Mouse (Mus musculus): ENCODE results near the gene Trip10. TPM values are rescaled to one million over a fixed set of nuclear protein-coding genes. Genes with fewer than 3 reads are reported as not detected.

Gene Trip10
- polyA plus RNA-seq, 1 experiment = 0.18 TPM

DNA sequence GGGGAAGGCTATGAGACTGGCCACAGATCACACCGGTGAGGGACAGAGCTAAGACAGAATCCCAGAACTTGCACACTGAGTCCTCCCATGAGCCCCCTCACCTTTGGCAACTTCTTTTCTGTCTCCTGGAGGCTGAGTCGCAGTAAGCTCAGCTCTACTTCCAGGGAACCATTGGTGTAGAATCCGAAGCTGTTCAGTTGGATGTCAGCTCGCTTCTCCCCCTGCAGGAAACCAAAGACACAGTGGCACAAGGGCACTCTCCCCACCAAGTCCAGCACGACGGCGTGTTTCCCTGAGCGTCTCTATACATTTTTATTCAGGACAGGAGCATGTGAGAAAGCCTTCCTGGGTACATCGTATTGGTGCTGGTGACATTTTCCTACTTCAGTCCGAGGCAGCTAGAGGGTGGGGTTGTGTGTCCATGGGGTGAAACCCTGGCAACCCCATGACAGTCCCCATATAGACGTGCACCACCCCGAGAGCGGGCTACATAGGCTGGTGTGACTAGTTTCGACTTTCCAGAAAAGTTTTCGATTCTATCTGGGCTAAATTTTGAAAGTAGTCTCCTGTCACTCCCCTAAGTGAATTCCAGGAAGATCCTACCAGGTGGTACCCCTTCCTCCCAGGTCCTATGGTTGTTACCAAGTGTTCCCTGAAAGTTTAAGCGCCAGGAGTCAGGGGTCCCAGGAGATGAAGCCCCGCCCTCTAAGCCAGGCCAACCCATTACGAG lies 2.4 kb upstream of the Trip10 start:
- peaks cover 34% of the 10 kb centered on the region for H3K36me3 ChIP-seq (ENCODE audit: control insufficient read depth)
- H3K4me1 ChIP-seq (ENCODE audit: control insufficient read depth) = peaks cover 54% of the 10 kb centered on the region
- no peaks in the 10 kb centered on the region for H3K9me3 ChIP-seq (ENCODE audit: control insufficient read depth, low read length)
- peaks cover 23% of the 10 kb centered on the region for H3K27me3 ChIP-seq (ENCODE audit: control insufficient read depth)
- peak overlapping the region; percentile 68 for H3K4me3 ChIP-seq (replicated peaks)
- TF ChIP-seq GATA1 (IDR thresholded peaks at IDR 0.05; ENCODE audit: low read length) (no peak), TAL1 (IDR thresholded peaks at IDR 0.05; ENCODE audit: low read length) (no peak)

DNA sequence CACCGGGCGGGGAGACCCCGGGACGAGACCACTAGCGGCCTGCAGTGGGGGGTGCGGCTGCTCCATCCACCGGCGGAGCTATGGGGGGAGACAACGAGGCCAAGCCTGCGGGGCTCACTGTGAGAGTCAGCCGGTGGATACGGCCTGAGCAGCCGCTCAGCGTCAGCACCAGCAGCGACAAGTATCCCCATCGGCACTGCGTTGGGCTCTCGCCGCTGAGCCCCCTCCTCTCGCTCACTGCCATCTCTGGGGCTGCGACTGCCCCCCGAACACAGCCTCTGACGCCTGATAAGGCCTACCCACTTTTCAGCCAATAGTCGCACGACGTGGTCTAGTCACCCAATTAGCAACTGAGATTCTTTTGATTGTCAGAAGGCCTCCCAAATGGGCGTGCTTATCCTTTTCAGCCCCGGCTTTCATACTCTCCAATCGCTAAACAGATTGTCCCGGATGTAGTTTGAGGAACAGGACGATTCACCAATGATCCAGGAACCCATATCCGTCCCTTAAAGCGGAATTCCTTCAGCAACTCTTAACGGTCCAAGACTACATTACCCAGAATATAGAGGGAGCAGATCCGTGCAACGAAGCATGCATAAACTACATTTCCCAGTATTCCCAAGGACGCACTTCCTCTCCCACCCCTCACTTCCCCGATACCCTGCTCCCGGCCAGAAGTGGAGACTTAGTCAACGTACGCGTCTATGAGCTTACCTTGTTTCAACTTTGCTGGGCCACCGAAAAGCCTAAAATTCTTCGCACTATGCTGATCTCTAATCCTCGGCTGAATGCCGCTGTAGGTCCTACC lies 1.7 kb upstream of the Trip10 start:
- H3K4me3 ChIP-seq (replicated peaks) = peak overlapping the region; percentile 68
- TF ChIP-seq GATA1 (IDR thresholded peaks at IDR 0.05; ENCODE audit: low read length) (peak; percentile 48; the same call in 1 of the 2 replicates), TAL1 (IDR thresholded peaks at IDR 0.05; ENCODE audit: low read length) (no peak)
- no peaks in the 10 kb centered on the region for H3K9me3 ChIP-seq (ENCODE audit: control insufficient read depth, low read length)
- H3K4me1 ChIP-seq (ENCODE audit: control insufficient read depth) = peaks cover 54% of the 10 kb centered on the region
- H3K36me3 ChIP-seq (ENCODE audit: control insufficient read depth) = peaks cover 28% of the 10 kb centered on the region
- H3K27me3 ChIP-seq (ENCODE audit: control insufficient read depth) = peaks cover 23% of the 10 kb centered on the region

- Histone ChIP-seq H3K9me3 (ENCODE audit: control insufficient read depth, low read length) (no peaks in the 10 kb centered on the region), H3K4me1 (ENCODE audit: control insufficient read depth) (peaks cover 54% of the 10 kb centered on the region), H3K36me3 (ENCODE audit: control insufficient read depth) (peaks cover 23% of the 10 kb centered on the region), H3K4me3 (replicated peaks) (peak within 1 kb of the TSS; percentile 68), H3K27me3 (ENCODE audit: control insufficient read depth) (peaks cover 23% of the 10 kb centered on the region)
- no peak for TF ChIP-seq TAL1 (IDR thresholded peaks at IDR 0.05; ENCODE audit: low read length)
- no peak for TF ChIP-seq GATA1 (IDR thresholded peaks at IDR 0.05; ENCODE audit: low read length)
Measured at GRCm38 (mm10) chr17:57248201-57248699, 1.0 kb upstream of the Trip10 start, which contains the start of gene Gpr108. Gene Gpr108, minus strand, starts transcription at chr17:57248446.

DNA sequence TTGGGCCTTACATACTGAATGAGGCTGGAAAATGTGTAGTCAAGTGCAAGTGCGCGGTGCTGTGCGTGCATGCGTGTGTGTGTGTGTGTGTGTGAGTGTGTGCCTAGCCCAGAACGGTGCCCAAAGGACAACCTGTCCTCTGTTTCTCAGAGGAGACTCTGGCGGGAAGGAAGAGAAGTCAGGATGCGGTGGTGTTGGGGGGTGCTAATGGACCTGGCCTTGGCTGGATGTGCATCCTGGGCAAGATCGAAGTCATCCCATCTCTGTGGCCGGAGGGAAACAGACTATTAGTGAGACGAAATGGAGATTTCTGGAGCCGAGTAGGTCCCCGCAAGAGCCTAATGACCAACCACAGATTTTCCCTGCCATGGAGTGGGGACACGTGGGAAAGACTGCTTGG lies 484 bp upstream of the Trip10 start:
- Histone ChIP-seq H3K4me3 (replicated peaks) (peak overlapping the region; percentile 68), H3K36me3 (ENCODE audit: control insufficient read depth) (peaks cover 25% of the 10 kb centered on the region), H3K9me3 (ENCODE audit: control insufficient read depth, low read length) (no peaks in the 10 kb centered on the region), H3K27me3 (ENCODE audit: control insufficient read depth) (peaks cover 23% of the 10 kb centered on the region), H3K4me1 (ENCODE audit: control insufficient read depth) (peaks cover 54% of the 10 kb centered on the region)
- TF ChIP-seq TAL1 (IDR thresholded peaks at IDR 0.05; ENCODE audit: low read length) (no peak), GATA1 (IDR thresholded peaks at IDR 0.05; ENCODE audit: low read length) (no peak)

GRCm38 (mm10) chr17:57250461-57251160 lies 1.4 kb downstream of the Trip10 start:
- no peak for TF ChIP-seq TAL1 (IDR thresholded peaks at IDR 0.05; ENCODE audit: low read length)
- no peak for TF ChIP-seq GATA1 (IDR thresholded peaks at IDR 0.05; ENCODE audit: low read length)
- H3K4me3 ChIP-seq (replicated peaks) = peak overlapping the region; percentile 68
- peaks cover 47% of the 10 kb centered on the region for H3K4me1 ChIP-seq (ENCODE audit: control insufficient read depth)
- H3K9me3 ChIP-seq (ENCODE audit: control insufficient read depth, low read length) = no peaks in the 10 kb centered on the region
- peaks cover 23% of the 10 kb centered on the region for H3K27me3 ChIP-seq (ENCODE audit: control insufficient read depth)
- peaks cover 9% of the 10 kb centered on the region for H3K36me3 ChIP-seq (ENCODE audit: control insufficient read depth)

GRCm38 (mm10) chr17:57251431-57251830 lies 2.2 kb downstream of the Trip10 start:
- Histone ChIP-seq H3K36me3 (ENCODE audit: control insufficient read depth) (peaks cover 7% of the 10 kb centered on the region; the same call in 1 of the 2 replicates), H3K27me3 (ENCODE audit: control insufficient read depth) (peaks cover 23% of the 10 kb centered on the region), H3K4me1 (ENCODE audit: control insufficient read depth) (peaks cover 40% of the 10 kb centered on the region), H3K9me3 (ENCODE audit: control insufficient read depth, low read length) (no peaks in the 10 kb centered on the region), H3K4me3 (replicated peaks) (no peak overlapping the region)
- TF ChIP-seq TAL1 (IDR thresholded peaks at IDR 0.05; ENCODE audit: low read length) (no peak), GATA1 (IDR thresholded peaks at IDR 0.05; ENCODE audit: low read length) (no peak)

GRCm38 (mm10) chr17:57253306-57253705 lies 4.1 kb downstream of the Trip10 start:
- Histone ChIP-seq H3K36me3 (ENCODE audit: control insufficient read depth) (peaks cover 7% of the 10 kb centered on the region; the same call in 1 of the 2 replicates), H3K4me3 (replicated peaks) (no peak overlapping the region), H3K4me1 (ENCODE audit: control insufficient read depth) (peaks cover 24% of the 10 kb centered on the region), H3K9me3 (ENCODE audit: control insufficient read depth, low read length) (no peaks in the 10 kb centered on the region), H3K27me3 (ENCODE audit: control insufficient read depth) (peaks cover 23% of the 10 kb centered on the region)
- no peak for TF ChIP-seq GATA1 (IDR thresholded peaks at IDR 0.05; ENCODE audit: low read length)

GRCm38 (mm10) chr17:57255354-57255753 lies 6.1 kb downstream of the Trip10 start:
- Histone ChIP-seq H3K27me3 (ENCODE audit: control insufficient read depth) (peaks cover 12% of the 10 kb centered on the region), H3K4me1 (ENCODE audit: control insufficient read depth) (peaks cover 4% of the 10 kb centered on the region), H3K36me3 (ENCODE audit: control insufficient read depth) (peaks cover 7% of the 10 kb centered on the region; the same call in 1 of the 2 replicates), H3K9me3 (ENCODE audit: control insufficient read depth, low read length) (no peaks in the 10 kb centered on the region), H3K4me3 (replicated peaks) (no peak overlapping the region)
- TF ChIP-seq TAL1 (IDR thresholded peaks at IDR 0.05; ENCODE audit: low read length) = no peak
- TF ChIP-seq GATA1 (IDR thresholded peaks at IDR 0.05; ENCODE audit: low read length) = no peak

All from erythroblast, embryonic 14.5 days (primary cell).